Mouse (Mus musculus) thymus, postnatal 0 days (tissue): ENCODE measurements around the gene Rnf19b. TPM values are rescaled to one million over a fixed set of nuclear protein-coding genes. Genes with fewer than 3 reads are reported as not detected.

Source experiments
- DNase-seq: peaks from one replicate; pipeline ENCODE4 v3.0.0-alpha.2; 2015; ENCODE audit warnings: low spot score
- polyA plus RNA-seq: library from polyadenylated mRNA; unstranded; fragments of >200 nt; fragmentation: Nextera tagmentation; extraction: Ambion mirVana; gene quantifications from 2 replicates; pipeline ENCODE4 v1.2.1, GENCODE M21; 2015

Gene Rnf19b
- polyA plus RNA-seq, 1 experiment from 2014 or later, result 11.0 TPM

GRCm38 (mm10) chr4:129117720-129118510, 59.8 kb downstream of the Rnf19b start:
- DNase-seq, result no peak

- DNase-seq, result no peak
Observed at GRCm38 (mm10) chr4:129119708-129120107, 61.6 kb downstream of the Rnf19b start.

GRCm38 (mm10) chr4:129120520-129121445, 62.7 kb downstream of the Rnf19b start:
- peak; percentile 77 for DNase-seq

- no peak for DNase-seq
Observed at GRCm38 (mm10) chr4:129121569-129122086, 63.6 kb downstream of the Rnf19b start, which contains the start of gene Hpca. Hpca (minus strand) TSS chr4:129122036.

- DNase-seq, result no peak
Observed at GRCm38 (mm10) chr4:129122107-129122506, 64.0 kb downstream of the Rnf19b start.

GRCm38 (mm10) chr4:129122719-129123118, 64.6 kb downstream of the Rnf19b start:
- DNase-seq, result no peak

- DNase-seq, result no peak
Observed at GRCm38 (mm10) chr4:129124652-129125146, 66.6 kb downstream of the Rnf19b start.

GRCm38 (mm10) chr4:129125736-129126451, 67.8 kb downstream of the Rnf19b start:
- DNase-seq, result no peak

- no peak for DNase-seq
Observed at GRCm38 (mm10) chr4:129128582-129129338, 70.7 kb downstream of the Rnf19b start.

- DNase-seq, result no peak
Observed at GRCm38 (mm10) chr4:129129387-129129786, 71.3 kb downstream of the Rnf19b start.

GRCm38 (mm10) chr4:129130149-129130548, 72.1 kb downstream of the Rnf19b start:
- DNase-seq, result peak; percentile 62

GRCm38 (mm10) chr4:129130755-129131303, 72.8 kb downstream of the Rnf19b start:
- DNase-seq, result peak; percentile 72

- peak; percentile 63 for DNase-seq
Observed at GRCm38 (mm10) chr4:129134799-129135585, 76.9 kb downstream of the Rnf19b start.

Other genes starting within 250 kb of the Rnf19b start
- gene Trim62, start 174.7 kb upstream of the Rnf19b start, polyA plus RNA-seq, result 0.84 and 1.0 TPM in 2 replicates
- 7.1 and 9.2 TPM in 2 replicates for gene Azin2, start 95.8 kb upstream of the Rnf19b start, polyA plus RNA-seq
- gene Ak2, start 66.3 kb upstream of the Rnf19b start, polyA plus RNA-seq, result 208 and 209 TPM in 2 replicates
- gene Tmem54, start 47.3 kb downstream of the Rnf19b start, polyA plus RNA-seq, result 2.0 and 2.2 TPM in 2 replicates
- 0.29 and 0.31 TPM in 2 replicates for gene Hpca, start 63.8 kb downstream of the Rnf19b start, polyA plus RNA-seq
- 0.47 and 0.60 TPM in 2 replicates for gene Fndc5, start 78.7 kb downstream of the Rnf19b start, polyA plus RNA-seq
- gene S100pbp, start 131.5 kb downstream of the Rnf19b start, polyA plus RNA-seq, result 17.0 TPM in 2 replicates
- 49.7 and 50.6 TPM in 2 replicates for gene Yars, start 131.5 kb downstream of the Rnf19b start, polyA plus RNA-seq
- gene C77080, start 203.1 kb downstream of the Rnf19b start, polyA plus RNA-seq, result 3.3 and 3.6 TPM in 2 replicates
- 0.31 and 0.35 TPM in 2 replicates for gene Sync, start 229.3 kb downstream of the Rnf19b start, polyA plus RNA-seq